Mouse (Mus musculus) lung, adult 2 months (tissue): Measurements from ENCODE around the gene Psmd3. TPM values are rescaled to one million over a fixed set of nuclear protein-coding genes. Genes with fewer than 3 reads are reported as not detected.

Experiments used
- DNase-seq: peaks from one replicate; pipeline ENCODE4 v3.0.0; 2022
- H3K4me1 ChIP-seq: fragments of 200-500 bp; 2 replicates; pipeline ENCODE4 v1.6.1; 2011; ENCODE audit warnings: low read length; ENCODE audit not compliant: control insufficient read depth, insufficient read depth
- H3K4me3 ChIP-seq: fragments of 200-500 bp; replicated peaks from 2 replicates; pipeline ENCODE3; 2011; ENCODE audit warnings: low read depth, mild to moderate bottlenecking, control low read depth, low read length; ENCODE audit errors: extremely low read depth
- CTCF ChIP-seq: fragments of 200-500 bp; IDR thresholded peaks from 2 replicates; pipeline ENCODE4 v1.5.1; 2011; ENCODE audit warnings: mild to moderate bottlenecking, low read length, control low read depth; ENCODE audit not compliant: insufficient read depth
- POLR2A ChIP-seq: fragments of 200-500 bp; IDR thresholded peaks from 2 replicates; pipeline ENCODE4 v1.6.1; 2011; ENCODE audit warnings: low read depth, mild to moderate bottlenecking, control low read depth, low read length, borderline replicate concordance; ENCODE audit errors: extremely low read depth
- WGBS: fragments of 180-500 bp; shearing (Covaris S2); methylation state at CpG from one replicate; pipeline ENCODE4 v1.1.7; 2018; 5-methylcytosine and 5-hydroxymethylcytosine counted together
- polyA plus RNA-seq: library from polyadenylated mRNA; depleted of rRNA; stranded (reverse); fragments of >200 nt; gene quantifications from 2 replicates; pipeline ENCODE4 v1.2.3, GENCODE M21; 2012; rRNA removed

Gene Psmd3
- polyA plus RNA-seq, 1 experiment: 156 TPM

- peak overlapping the region; percentile 78 for H3K4me3 ChIP-seq
- peaks cover 39% of the 10 kb centered on the region for H3K4me1 ChIP-seq
- TF ChIP-seq POLR2A (no peak), CTCF (no peak)
- peak; percentile 58 for DNase-seq
- 1% methylated on average over 21 of the region's 21 CpGs for WGBS
These were observed 60.3 kb downstream of the Psmd3 start for GRCm38 (mm10) chr11:98742397-98743291.

DNA sequence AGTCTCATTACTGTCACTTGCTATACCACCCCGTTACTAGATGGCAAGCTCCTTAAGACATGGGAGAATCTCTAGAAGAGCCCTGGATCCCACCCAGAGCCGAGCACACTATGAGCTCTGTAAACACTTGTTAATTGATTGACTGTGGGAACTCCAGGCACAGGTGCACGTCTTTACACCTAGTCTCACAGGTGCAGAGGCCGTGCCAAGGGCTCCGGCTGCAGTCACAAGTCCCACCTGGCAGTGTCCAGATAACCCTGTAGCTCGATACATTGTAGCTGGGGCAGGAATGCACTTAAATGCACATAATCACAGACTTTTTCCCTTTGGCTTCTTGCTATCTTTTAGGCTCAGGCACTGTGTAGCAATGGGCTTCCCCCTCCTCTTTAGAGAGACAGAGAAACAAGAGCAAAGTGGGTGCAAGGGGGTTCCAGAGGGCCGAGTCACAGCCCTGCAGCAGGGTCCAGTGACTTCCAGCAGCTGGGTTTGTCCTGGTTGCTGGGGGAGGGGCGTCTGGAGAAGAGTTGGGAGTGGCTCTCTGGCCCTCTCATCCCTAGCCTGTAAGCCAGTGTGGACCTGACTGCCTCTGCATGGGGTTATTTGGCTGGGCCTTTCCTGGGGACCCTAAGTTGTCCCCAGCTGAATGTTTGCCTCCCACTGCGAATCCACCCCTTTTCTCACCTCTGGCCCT is 61.4 kb downstream of the Psmd3 start:
- H3K4me1 ChIP-seq: peaks cover 46% of the 10 kb centered on the region
- peak; percentile 60 for DNase-seq
- peak overlapping the region; percentile 14 for H3K4me3 ChIP-seq
- 16% methylated on average over 9 of the region's 9 CpGs for WGBS
- TF ChIP-seq CTCF (no peak), POLR2A (no peak)

DNA sequence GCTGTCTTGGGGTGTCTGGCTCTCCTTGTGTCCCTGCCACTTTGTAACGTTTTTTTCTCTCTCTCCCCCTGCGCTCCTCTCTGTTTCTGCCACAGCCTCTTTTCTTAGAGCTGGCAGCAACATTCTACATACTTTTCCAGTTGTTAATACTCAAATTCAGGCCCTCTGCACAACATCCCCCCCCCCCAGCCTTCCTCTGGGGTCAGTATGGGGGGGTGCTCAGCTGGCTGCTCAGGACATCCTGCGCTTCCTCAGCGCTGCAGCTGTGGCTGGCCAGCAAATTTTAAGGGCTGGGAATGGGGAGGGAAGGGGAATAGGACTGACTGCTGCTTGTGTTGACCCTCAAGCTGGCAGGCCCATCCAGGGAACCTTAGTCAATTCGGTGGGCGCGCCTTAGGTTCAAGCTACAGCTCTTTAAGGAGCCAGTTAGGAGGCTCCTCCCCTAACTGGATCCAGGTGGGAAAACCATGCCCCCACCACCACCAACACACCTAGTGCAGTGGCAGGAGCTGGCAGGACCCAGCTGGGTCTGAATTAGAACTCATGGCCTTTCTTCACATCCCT is 62.2 kb downstream of the Psmd3 start:
- TF ChIP-seq POLR2A (no peak), CTCF (no peak)
- no peak overlapping the region for H3K4me3 ChIP-seq
- WGBS: 34% methylated on average over 7 of the region's 7 CpGs
- no peak for DNase-seq
- H3K4me1 ChIP-seq: peaks cover 49% of the 10 kb centered on the region

Other genes with a start within 250 kb of the Psmd3 start
- gene Mien1, start 243.6 kb upstream of the Psmd3 start, polyA plus RNA-seq: 44.8 and 58.0 TPM in 2 replicates
- gene Grb7, start 236.2 kb upstream of the Psmd3 start, polyA plus RNA-seq: 48.0 and 48.9 TPM in 2 replicates
- 6.4 and 10.1 TPM in 2 replicates for gene Ikzf3, start 136.5 kb upstream of the Psmd3 start, polyA plus RNA-seq
- gene Zpbp2, start 131.5 kb upstream of the Psmd3 start, polyA plus RNA-seq: 0.34 TPM in 1 of 2 replicates, not detected in the other
- 55.6 and 56.7 TPM in 2 replicates for gene Ormdl3, start 95.2 kb upstream of the Psmd3 start, polyA plus RNA-seq
- not detected in 2 replicates for gene Lrrc3c, start 84.3 kb upstream of the Psmd3 start, polyA plus RNA-seq
- gene Gm12355, start 56.9 kb upstream of the Psmd3 start, polyA plus RNA-seq: not detected in 2 replicates
- gene Gsdma3, start 56.2 kb upstream of the Psmd3 start, polyA plus RNA-seq: not detected in 2 replicates
- not detected in 2 replicates for gene Gsdma2, start 35.8 kb upstream of the Psmd3 start, polyA plus RNA-seq
- 11.5 TPM in 1 of 2 replicates, not detected in the other for gene Gsdma, start 18.2 kb upstream of the Psmd3 start, polyA plus RNA-seq
- gene Csf3, start 18.7 kb downstream of the Psmd3 start, polyA plus RNA-seq: not detected in 2 replicates
- 45.0 and 55.1 TPM in 2 replicates for gene Med24, start 46.9 kb downstream of the Psmd3 start, polyA plus RNA-seq
- 142 and 159 TPM in 2 replicates for gene Thra, start 58.1 kb downstream of the Psmd3 start, polyA plus RNA-seq
- 213 and 329 TPM in 2 replicates for gene Nr1d1, start 92.8 kb downstream of the Psmd3 start, polyA plus RNA-seq
- 39.0 and 54.3 TPM in 2 replicates for gene Msl1, start 113.0 kb downstream of the Psmd3 start, polyA plus RNA-seq
- gene Casc3, start 122.4 kb downstream of the Psmd3 start, polyA plus RNA-seq: 33.6 and 37.9 TPM in 2 replicates
- gene Rapgefl1, start 154.2 kb downstream of the Psmd3 start, polyA plus RNA-seq: 3.4 and 18.4 TPM in 2 replicates
- 10.1 and 14.0 TPM in 2 replicates for gene Wipf2, start 181.1 kb downstream of the Psmd3 start, polyA plus RNA-seq
- 0.16 and 0.25 TPM in 2 replicates for gene Cdc6, start 225.2 kb downstream of the Psmd3 start, polyA plus RNA-seq
- 59.0 and 62.2 TPM in 2 replicates for gene Rara, start 245.3 kb downstream of the Psmd3 start, polyA plus RNA-seq